Mouse (Mus musculus) myocyte (in vitro differentiated cells): Measurements from ENCODE around the gene Arl14.

Source experiments
- E2F4 ChIP-seq: IDR thresholded peaks from one replicate; pipeline ENCODE4 v1.6.1; 2011; ENCODE audit warnings: mild to moderate bottlenecking, control low read depth, moderate library complexity; ENCODE audit not compliant: insufficient read depth
- MYOD1 ChIP-seq, 3 experiments: IDR thresholded peaks; one replicate each; pipeline ENCODE4 v1.6.1; 2011; ENCODE audit warnings: control low read depth in 2 of 3, low read depth in 2 of 3, mild to moderate bottlenecking in 2 of 3, moderate library complexity in 1 of 3; ENCODE audit not compliant: insufficient read length in 2 of 3, control insufficient read depth in 1 of 3
- MYOG ChIP-seq, 3 experiments: IDR thresholded peaks; one replicate each; pipeline ENCODE4 v1.6.1; 2011; ENCODE audit warnings: control low read depth in 2 of 3, low read depth in 2 of 3, mild to moderate bottlenecking in 2 of 3; ENCODE audit not compliant: insufficient read length in 2 of 3, control insufficient read depth in 1 of 3, insufficient read depth in 1 of 3
- POLR2A ChIP-seq: IDR thresholded peaks from one replicate; pipeline ENCODE4 v1.6.1; 2011; ENCODE audit warnings: low read depth, mild to moderate bottlenecking, control low read depth, moderate library complexity; ENCODE audit not compliant: insufficient read length
- POLR2AphosphoS2 ChIP-seq: IDR thresholded peaks from one replicate; pipeline ENCODE4 v1.6.1; 2011; ENCODE audit warnings: low read depth, control low read depth; ENCODE audit not compliant: insufficient read length
- REST ChIP-seq: IDR thresholded peaks from one replicate; pipeline ENCODE4 v1.6.1; 2011; ENCODE audit warnings: mild to moderate bottlenecking, control low read depth, moderate library complexity; ENCODE audit not compliant: insufficient read depth, insufficient read length
- SRF ChIP-seq: IDR thresholded peaks from one replicate; pipeline ENCODE4 v1.6.1; 2011; ENCODE audit warnings: low read depth; ENCODE audit not compliant: control insufficient read depth, insufficient read length
- TCF12 ChIP-seq: IDR thresholded peaks from one replicate; pipeline ENCODE4 v1.6.1; 2011; ENCODE audit warnings: mild to moderate bottlenecking, control low read depth; ENCODE audit not compliant: poor library complexity, insufficient read depth, severe bottlenecking
- TCF3 ChIP-seq: IDR thresholded peaks from one replicate; pipeline ENCODE4 v1.6.1; 2011; ENCODE audit warnings: low read depth, control low read depth; ENCODE audit not compliant: insufficient read length
- USF1 ChIP-seq: IDR thresholded peaks from one replicate; pipeline ENCODE4 v1.6.1; 2011; ENCODE audit warnings: low read depth, mild to moderate bottlenecking, control low read depth, moderate library complexity

GRCm38 (mm10) chr3:69212246-69212645 is 10.0 kb upstream of the Arl14 start:
- no peak for TF ChIP-seq POLR2A
- TF ChIP-seq USF1: no peak
- no peak for TF ChIP-seq REST
- TF ChIP-seq E2F4: no peak
- TF ChIP-seq MYOD1 (IDR thresholded peaks at IDR 0.05; ENCODE audit: control insufficient read depth in 1 of 3, insufficient read length in 2 of 3, low read depth in 2 of 3): no peak
- TF ChIP-seq MYOG (IDR thresholded peaks at IDR 0.05; ENCODE audit: control insufficient read depth in 1 of 3, insufficient read depth in 1 of 3, insufficient read length in 2 of 3, low read depth in 2 of 3): no peak
- no peak for TF ChIP-seq POLR2AphosphoS2
- no peak for TF ChIP-seq TCF12
- no peak for TF ChIP-seq TCF3
- TF ChIP-seq SRF: no peak
